Mouse (Mus musculus): ENCODE data around the gene Mettl9. TPM values are rescaled to one million over a fixed set of nuclear protein-coding genes. Genes with fewer than 3 reads are reported as not detected.

The Mettl9 gene
- polyA plus RNA-seq (2012; rRNA removed) = 107 and 108 TPM in 2 replicates

GRCm38 (mm10) chr7:121033856-121034652 lies at the start of gene Mettl9:
Gene Mettl9, plus strand, starts transcription at chr7:121034445.

DNA sequence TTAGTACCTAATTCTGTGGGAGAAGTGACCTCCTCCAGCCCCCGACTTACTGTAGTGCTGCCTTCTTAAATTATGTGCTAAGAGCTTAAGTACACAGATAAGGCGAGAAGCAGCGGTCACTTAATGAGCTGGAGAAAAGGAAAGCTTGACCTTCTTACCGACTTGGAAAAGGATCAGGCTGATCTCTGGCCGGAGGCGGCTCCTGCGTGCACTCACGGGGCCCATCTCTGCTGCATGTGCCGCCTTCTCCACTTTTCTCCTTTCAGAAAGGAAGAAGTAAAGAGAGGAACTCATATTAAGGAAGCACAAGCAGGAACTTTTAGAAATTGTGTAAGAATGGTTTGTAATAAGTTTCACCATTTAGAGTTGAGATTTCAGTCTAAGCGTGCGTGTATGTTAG lies 40.0 kb downstream of the Mettl9 start, which contains the start of gene Igsf6:
Igsf6 (minus strand) TSS at position 292 of the 400 bp plus-strand sequence.

DNA sequence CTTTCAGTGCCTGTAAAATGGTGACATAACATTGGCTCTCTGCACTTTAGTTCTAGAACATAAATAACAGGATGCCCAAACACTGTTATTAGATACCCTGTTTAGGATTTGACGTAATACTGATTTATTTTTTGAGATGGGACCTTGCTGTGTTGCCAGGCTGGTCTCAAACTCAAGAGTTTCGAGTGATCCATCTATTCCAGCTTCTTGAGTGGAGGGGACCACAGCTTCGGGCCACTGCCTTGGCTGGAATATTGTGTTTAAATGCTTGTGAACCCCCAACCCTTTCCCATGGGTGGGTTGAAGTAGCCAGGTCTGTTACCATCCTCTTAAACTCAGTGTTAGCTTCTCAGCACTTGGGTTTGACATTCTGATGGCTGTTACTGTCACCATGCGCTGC lies 47.1 kb downstream of the Mettl9 start, which contains the start of gene Otoa:
Otoa (plus strand) TSS at position 301 of the 400 bp plus-strand sequence.

Other genes starting within 250 kb of the Mettl9 start
- 0.16 and 0.21 TPM in 2 replicates for gene Gm5737, start 222.1 kb upstream of the Mettl9 start, polyA plus RNA-seq (2012; rRNA removed)
- 40.9 and 46.2 TPM in 2 replicates for gene Eef2k, start 191.6 kb upstream of the Mettl9 start, polyA plus RNA-seq (2012; rRNA removed)
- gene Polr3e, start 116.7 kb upstream of the Mettl9 start, polyA plus RNA-seq (2012; rRNA removed) = 27.0 and 30.9 TPM in 2 replicates
- gene Cdr2, start 52.1 kb upstream of the Mettl9 start, polyA plus RNA-seq (2012; rRNA removed) = 22.4 and 28.2 TPM in 2 replicates
- gene Mfsd13b, start 51.9 kb upstream of the Mettl9 start, polyA plus RNA-seq (2012; rRNA removed) = 0.12 and 0.13 TPM in 2 replicates
- 0.27 and 0.28 TPM in 2 replicates for gene Igsf6, start 40.1 kb downstream of the Mettl9 start, polyA plus RNA-seq (2012; rRNA removed)
- 0.32 and 0.47 TPM in 2 replicates for gene Otoa, start 47.2 kb downstream of the Mettl9 start, polyA plus RNA-seq (2012; rRNA removed)

All from central nervous system, embryonic 18 days (tissue).